Mouse (Mus musculus) neural tube, embryonic 13.5 days (tissue): ENCODE measurements around the gene Fbxw28. TPM values are rescaled to one million over a fixed set of nuclear protein-coding genes. Genes with fewer than 3 reads are reported as not detected.
"Not testable (repeated sequence)": the region's sequence is repeated elsewhere in the genome, so short reads cannot be mapped to it uniquely, and the experiment has no call there.

ENCODE experiments used
- ATAC-seq: fragments of 200-750 bp; cut with Nextera tagmentation; 2 replicates; pipeline ENCODE4 v1.8.0; 2017; ENCODE audit warnings: low read depth, mild to moderate bottlenecking, moderate TSS enrichment, moderate library complexity
- H3K27ac ChIP-seq: fragments of 300-500 bp; sonication (generic); replicated peaks from 2 replicates; pipeline ENCODE4 v1.5.1; 2015; ENCODE audit warnings: moderate library complexity, mild to moderate bottlenecking, inconsistent platforms
- H3K27me3 ChIP-seq: fragments of 300-500 bp; sonication (generic); 2 replicates; pipeline ENCODE4 v1.6.1; 2015; ENCODE audit warnings: mild to moderate bottlenecking, inconsistent platforms
- H3K36me3 ChIP-seq: fragments of 300-500 bp; sonication (generic); 2 replicates; pipeline ENCODE4 v1.6.1; 2015; ENCODE audit warnings: mild to moderate bottlenecking, inconsistent platforms
- H3K4me1 ChIP-seq: fragments of 300-500 bp; sonication (generic); replicated peaks from 2 replicates; pipeline ENCODE4 v1.6.1; 2015; ENCODE audit warnings: inconsistent platforms
- H3K4me2 ChIP-seq: fragments of 300-500 bp; sonication (generic); 2 replicates; pipeline ENCODE4 v1.6.1; 2015; ENCODE audit warnings: inconsistent platforms, mild to moderate bottlenecking, moderate library complexity
- H3K4me3 ChIP-seq: fragments of 300-500 bp; sonication (generic); 2 replicates; pipeline ENCODE4 v1.5.1; 2015; ENCODE audit warnings: mild to moderate bottlenecking, inconsistent platforms
- H3K9ac ChIP-seq: fragments of 300-500 bp; sonication (generic); 2 replicates; pipeline ENCODE4 v1.6.1; 2015; ENCODE audit warnings: moderate library complexity, mild to moderate bottlenecking, inconsistent platforms
- H3K9me3 ChIP-seq: fragments of 300-500 bp; sonication (generic); 2 replicates; pipeline ENCODE4 v1.6.1; 2016; ENCODE audit warnings: inconsistent platforms
- WGBS: fragments of 180-500 bp; shearing (Covaris S2); methylation state at CpG from one replicate; pipeline ENCODE4 v1.1.7; 2015; 5-methylcytosine and 5-hydroxymethylcytosine counted together
- polyA plus RNA-seq: library from polyadenylated mRNA; unstranded; fragments of >200 nt; fragmentation: Nextera tagmentation; extraction: Ambion mirVana; gene quantifications from 2 replicates; pipeline ENCODE4 v1.2.1, GENCODE M21; 2015

The Fbxw28 gene
- polyA plus RNA-seq: not detected in 2 replicates

DNA sequence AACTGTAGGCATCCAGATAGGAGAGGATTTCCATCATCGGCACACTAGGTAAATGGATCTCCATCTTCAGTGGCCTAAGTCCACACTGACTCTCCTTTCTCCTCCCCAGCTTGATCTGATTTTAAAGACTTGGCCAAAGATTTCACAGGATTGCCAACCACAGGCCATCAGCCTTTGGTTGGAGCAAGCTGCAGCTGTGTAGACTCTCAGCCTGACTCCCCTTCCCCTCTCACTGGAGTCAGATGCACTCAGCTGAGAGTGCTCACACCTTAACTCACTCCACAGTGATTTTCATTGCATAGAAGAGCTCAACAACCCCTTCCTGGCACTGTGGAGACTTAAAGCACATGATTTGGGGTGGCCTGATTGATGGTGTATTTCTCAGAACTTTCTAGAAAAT lies at the start of gene Fbxw28:
Gene Fbxw28 (minus strand): TSS at position 101 of the 400 bp plus-strand sequence.
- WGBS: 100% methylated on average over 1 of the region's 1 CpGs
- ATAC-seq, H3K4me2 ChIP-seq, H3K9ac ChIP-seq, H3K4me1 ChIP-seq, H3K27ac ChIP-seq, H3K27me3 ChIP-seq, H3K36me3 ChIP-seq, H3K4me3 ChIP-seq, H3K9me3 ChIP-seq: not testable (repeated sequence)

DNA sequence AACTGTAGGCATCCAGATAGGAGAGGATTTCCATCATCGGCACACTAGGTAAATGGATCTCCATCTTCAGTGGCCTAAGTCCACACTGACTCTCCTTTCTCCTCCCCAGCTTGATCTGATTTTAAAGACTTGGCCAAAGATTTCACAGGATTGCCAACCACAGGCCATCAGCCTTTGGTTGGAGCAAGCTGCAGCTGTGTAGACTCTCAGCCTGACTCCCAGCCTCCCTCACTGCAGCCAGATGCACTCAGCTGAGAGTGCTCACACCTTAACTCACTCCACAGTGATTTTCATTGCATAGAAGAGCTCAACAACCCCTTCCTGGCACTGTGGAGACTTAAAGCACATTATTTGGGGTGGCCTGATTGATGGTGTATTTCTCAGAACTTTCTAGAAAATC lies 51.9 kb downstream of the Fbxw28 start, which contains the start of gene Fbxw14:
Gene Fbxw14 (minus strand): TSS at position 101 of the 400 bp plus-strand sequence.
- not testable (repeated sequence) for H3K4me1 ChIP-seq, H3K36me3 ChIP-seq, ATAC-seq, H3K4me3 ChIP-seq, H3K27ac ChIP-seq, H3K27me3 ChIP-seq, H3K9ac ChIP-seq, H3K9me3 ChIP-seq, H3K4me2 ChIP-seq
- WGBS: 100% methylated on average over 1 of the region's 1 CpGs

Other genes with a start within 250 kb of the Fbxw28 start
- gene Plxnb1, start 244.3 kb downstream of the Fbxw28 start, polyA plus RNA-seq: 19.9 and 22.2 TPM in 2 replicates
- gene Fbxw21, start 177.6 kb downstream of the Fbxw28 start, polyA plus RNA-seq: not detected in 2 replicates
- gene Fbxw13, start 143.7 kb downstream of the Fbxw28 start, polyA plus RNA-seq: 0.23 TPM in 1 of 2 replicates, not detected in the other
- not detected in 2 replicates for gene Fbxw20, start 104.9 kb downstream of the Fbxw28 start, polyA plus RNA-seq
- gene Fbxw14, start 52.0 kb downstream of the Fbxw28 start, polyA plus RNA-seq: not detected in 2 replicates
- not detected in 2 replicates for gene Fbxw22, start 64.6 kb upstream of the Fbxw28 start, polyA plus RNA-seq
- not detected in 2 replicates for gene Fbxw16, start 109.5 kb upstream of the Fbxw28 start, polyA plus RNA-seq
- gene Fbxw19, start 156.2 kb upstream of the Fbxw28 start, polyA plus RNA-seq: not detected in 2 replicates
- not detected in 2 replicates for gene Fbxw15, start 228.6 kb upstream of the Fbxw28 start, polyA plus RNA-seq